ENCODE assay signal across 8 mouse cellular contexts in genomic region chr1:176827365-176827764, GRCm38 (mm10). TPM values are rescaled to one million over a fixed set of nuclear protein-coding genes. Genes with fewer than 3 reads are reported as not detected.
DNase-seq lines count a peak whose midpoint lies in the region; ATAC-seq and TF ChIP-seq lines count a peak whose summit lies in the region.
"Had no signal": no experiment of that assay in that cellular context is flagged by ENCODE, and none has a peak within 500 bp of the region (broad histone marks: within the 10 kb centered on the region; RNA-seq: fewer than 3 reads in every experiment).

No protein-coding gene starts in this region.

- DNase-seq in urinary bladder, postnatal 14 days (ENCODE audit: low spot score) = peak; percentile 56
- no peak for DNase-seq in urinary bladder, postnatal 4 days (ENCODE audit: low spot score in 2 of 2)
- DNase-seq in yolk sac, embryonic 10.5 days (ENCODE audit: low spot score) = peak; percentile 8
- no peak for DNase-seq in embryo, embryonic 9.5 days (ENCODE audit: extremely low spot score)
- no peak for DNase-seq in right cerebral cortex, adult 2 months (ENCODE audit: low spot score in 2 of 2)
- DNase-seq: kidney, adult 9 months had no signal

- TF ChIP-seq CTCF in bone marrow macrophage, adult 2 months (IDR thresholded peaks at IDR 0.05; ENCODE audit: low read depth, low read length) = no peak

- H3K27me3 ChIP-seq in liver, embryonic 15.5 days = no peaks in the 10 kb centered on the region

- ATAC-seq in liver, embryonic 15.5 days (ENCODE audit: insufficient read depth) = peak; percentile 71

- WGBS in liver, embryonic 15.5 days (ENCODE audit: insufficient replicate concordance) = 24% methylated on average over 4 of the region's 4 CpGs

- no peak overlapping the region for H3K4me2 ChIP-seq in liver, embryonic 15.5 days

- H3K4me1 ChIP-seq in bone marrow macrophage, adult 2 months (ENCODE audit: control insufficient read depth, insufficient read depth, low read length) = peaks cover 64% of the 10 kb centered on the region
- H3K4me1 ChIP-seq in liver, embryonic 15.5 days (replicated peaks) = peaks cover 35% of the 10 kb centered on the region

- TF ChIP-seq POLR2A in bone marrow macrophage, adult 2 months (IDR thresholded peaks at IDR 0.05; ENCODE audit: borderline replicate concordance, low read depth, low read length) = no peak

- no peak overlapping the region for H3K9ac ChIP-seq in liver, embryonic 15.5 days

- no peaks in the 10 kb centered on the region for H3K36me3 ChIP-seq in liver, embryonic 15.5 days (replicated peaks)

- H3K27ac ChIP-seq in bone marrow macrophage, adult 2 months (ENCODE audit: insufficient read depth, low read depth, low read length) = peak overlapping the region; percentile 97
- peak overlapping the region; percentile 48 for H3K27ac ChIP-seq in liver, embryonic 15.5 days (replicated peaks)

- H3K4me3 ChIP-seq in bone marrow macrophage, adult 2 months (ENCODE audit: insufficient read depth, low read length) = peak overlapping the region; percentile 38
- no peak overlapping the region for H3K4me3 ChIP-seq in liver, embryonic 15.5 days (replicated peaks)

- H3K9me3 ChIP-seq in liver, embryonic 15.5 days (replicated peaks) = no peaks in the 10 kb centered on the region

RNA-seq across cellular contexts. Expression of gene Sdccag8, which starts 12.9 kb away (rescaled TPM):
- polyA plus RNA-seq in bone marrow macrophage, adult 2 months (2012; ENCODE audit: insufficient read depth, insufficient read length, missing spikeins) = 24.5 and 26.0 TPM in 2 replicates
- 4.4 and 5.0 TPM in 2 replicates for polyA plus RNA-seq in liver, embryonic 15.5 days (2015; fragmentation: Nextera tagmentation; extraction: Ambion mirVana)

RNA-seq across cellular contexts. Expression of gene Cep170, which starts 13.5 kb away (rescaled TPM):
- polyA plus RNA-seq in bone marrow macrophage, adult 2 months (2012; ENCODE audit: insufficient read depth, insufficient read length, missing spikeins) = 55.1 and 60.1 TPM in 2 replicates
- 4.8 and 7.3 TPM in 2 replicates for polyA plus RNA-seq in liver, embryonic 15.5 days (2015; fragmentation: Nextera tagmentation; extraction: Ambion mirVana)

Comparison
In these comparisons a context has a peak if more than half of its experiments do, and no peak if none do; other contexts are left out.
1. DNase-seq: peak in urinary bladder, postnatal 14 days (single experiment) and yolk sac, embryonic 10.5 days (single experiment); none in urinary bladder, postnatal 4 days (0 of 2), embryo, embryonic 9.5 days (single experiment) and right cerebral cortex, adult 2 months (0 of 2).